Mouse (Mus musculus) heart, adult 9 months (tissue): ENCODE data around the gene Cyb5r3.

Experiments
- DNase-seq, 2 experiments: peaks; one replicate each; pipeline ENCODE4 v3.0.0; 2022; ENCODE audit warnings: low spot score in 2 of 2

The Cyb5r3 gene

DNA sequence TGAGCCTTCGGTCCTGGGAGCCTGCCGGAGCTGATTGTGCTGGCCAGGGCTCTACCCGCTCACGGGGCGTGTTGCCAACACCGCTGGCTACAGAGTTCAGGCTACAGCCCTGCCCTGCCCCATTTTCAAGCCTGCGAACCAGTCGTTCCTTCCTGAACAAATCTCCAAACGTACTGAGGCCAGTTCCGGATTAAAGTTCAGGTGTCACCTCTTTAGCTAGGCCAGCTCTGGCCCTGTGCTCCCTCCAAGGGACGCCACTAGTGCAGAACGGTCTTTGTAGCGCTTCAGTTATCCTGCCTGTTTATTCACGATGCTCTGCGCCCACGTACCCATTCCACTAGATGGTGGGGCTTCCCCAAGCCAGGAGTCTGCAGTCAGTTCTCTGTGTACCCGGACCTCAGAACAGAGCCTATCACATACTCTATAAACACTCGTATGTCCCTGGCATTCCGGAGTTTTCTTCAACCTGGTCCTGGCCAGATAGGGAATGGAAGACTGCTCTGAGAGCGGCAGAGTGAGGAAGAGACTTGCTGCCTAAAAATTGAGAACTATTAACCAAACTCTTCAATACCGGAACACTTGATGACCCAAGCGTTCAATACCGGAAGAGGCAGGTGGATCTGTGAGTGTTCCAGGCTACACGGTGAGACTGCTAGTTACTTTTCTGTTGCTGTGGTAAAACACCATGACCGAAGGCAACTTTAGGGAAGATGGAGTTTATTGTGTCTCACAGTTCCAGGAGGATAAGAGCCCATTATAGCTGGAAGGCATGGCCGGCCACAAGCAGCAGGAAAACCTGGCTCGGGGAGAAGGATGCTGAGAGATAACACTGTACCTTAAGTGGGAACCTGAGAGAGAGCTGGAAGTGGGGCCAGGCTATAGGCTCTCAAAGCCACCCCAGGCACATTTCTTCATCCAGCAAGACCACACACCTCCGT, at the start of gene Cyb5r3:
Gene Cyb5r3 (minus strand): TSS at position 101 of the 938 bp plus-strand sequence.
- peak in 1 of 2 experiments; percentile 0 for DNase-seq

DNA sequence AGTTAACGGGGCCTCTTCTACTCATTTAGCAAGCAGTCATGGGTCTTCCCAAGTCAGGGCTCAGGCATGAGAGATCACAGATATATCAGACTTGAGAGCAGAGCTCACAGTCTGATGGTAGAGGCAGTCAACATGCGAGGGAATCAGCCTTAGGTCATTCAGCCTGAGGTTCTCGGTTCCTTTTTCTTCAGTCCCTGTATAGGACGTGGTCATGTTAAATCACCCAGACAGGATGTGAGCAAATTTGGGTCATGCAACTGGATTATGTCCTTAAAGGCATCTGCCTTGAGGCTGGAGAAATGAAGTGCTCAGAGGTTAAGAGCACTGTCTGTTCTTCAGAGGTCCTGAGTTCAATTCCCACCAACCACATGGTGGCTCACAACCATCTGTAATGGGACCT, 49.3 kb upstream of the Cyb5r3 start:
- DNase-seq: peak in 1 of 2 experiments; percentile 50

DNA sequence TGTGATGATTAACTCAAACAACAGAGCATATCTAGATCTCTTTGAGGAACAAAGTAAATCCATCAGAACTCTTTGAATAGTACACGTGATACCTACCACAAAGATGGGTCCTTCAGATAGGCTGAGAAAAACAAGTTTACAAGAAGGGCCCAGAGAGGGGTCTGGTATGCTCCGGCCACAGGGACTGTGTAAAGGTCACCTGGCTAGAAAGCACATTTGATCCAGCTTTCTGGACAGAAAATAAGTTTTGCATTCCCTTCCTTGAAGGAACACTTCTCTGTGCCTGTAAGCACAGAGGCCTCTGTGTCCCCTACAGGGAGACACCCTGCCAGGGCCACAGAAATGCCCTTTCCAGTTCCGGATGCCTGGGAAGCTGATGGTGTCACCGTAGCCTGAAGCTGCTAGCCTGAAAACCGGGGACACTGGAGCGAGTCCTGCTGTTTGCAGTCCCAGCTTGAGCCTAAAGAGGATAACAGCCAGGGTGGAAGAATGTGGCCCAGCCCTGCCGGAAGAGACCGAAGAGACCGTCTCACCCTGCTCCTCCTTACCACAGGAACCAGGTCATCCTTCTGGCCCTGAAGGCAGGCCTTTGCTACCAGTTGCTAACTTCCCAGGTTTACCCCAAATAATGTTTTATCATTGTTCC, 48.1 kb upstream of the Cyb5r3 start:
- DNase-seq: no peak

DNA sequence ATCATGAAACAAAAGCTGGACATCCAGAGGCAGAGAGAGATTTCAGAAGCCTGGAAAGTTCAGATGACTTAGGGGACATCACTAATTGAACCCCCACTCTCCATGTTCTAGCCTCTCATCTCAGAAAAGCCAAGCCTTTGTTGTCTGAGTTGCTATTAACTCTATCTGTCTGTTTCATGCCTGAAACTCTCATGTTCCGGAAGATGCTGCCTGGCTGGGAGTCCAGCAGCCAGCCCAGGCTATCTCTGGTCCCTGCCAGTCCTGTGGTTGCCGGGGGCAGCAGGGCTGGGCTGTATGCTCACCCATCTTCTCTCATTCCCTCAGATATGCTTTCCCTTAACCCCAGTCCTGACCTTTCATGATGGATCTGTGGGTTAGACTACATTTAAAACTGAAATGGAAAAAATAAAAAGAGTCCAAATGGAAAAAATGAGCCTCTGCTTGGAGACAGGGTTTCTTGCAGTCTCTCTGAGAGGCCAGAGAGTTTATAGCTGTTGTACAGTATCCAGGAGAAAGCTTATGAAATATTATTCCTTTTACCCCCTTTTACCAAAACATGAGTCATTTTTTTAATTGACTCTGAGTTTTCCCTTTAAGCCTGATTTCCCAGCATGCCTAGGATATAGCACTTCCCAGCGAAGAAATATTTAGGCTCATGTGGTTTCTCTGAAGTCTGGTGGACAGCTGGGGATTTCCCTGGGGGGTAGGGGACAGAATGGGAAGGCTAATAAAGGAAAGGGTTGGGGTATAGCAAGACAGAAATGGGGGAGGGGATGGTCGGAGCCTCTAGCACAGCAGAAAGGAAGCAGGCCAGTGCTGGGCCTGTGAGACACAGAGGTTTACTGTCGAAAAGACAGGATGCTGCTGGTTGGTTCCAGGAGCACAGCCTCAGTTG, 43.2 kb upstream of the Cyb5r3 start:
- peak in 1 of 2 experiments; percentile 51 for DNase-seq

DNA sequence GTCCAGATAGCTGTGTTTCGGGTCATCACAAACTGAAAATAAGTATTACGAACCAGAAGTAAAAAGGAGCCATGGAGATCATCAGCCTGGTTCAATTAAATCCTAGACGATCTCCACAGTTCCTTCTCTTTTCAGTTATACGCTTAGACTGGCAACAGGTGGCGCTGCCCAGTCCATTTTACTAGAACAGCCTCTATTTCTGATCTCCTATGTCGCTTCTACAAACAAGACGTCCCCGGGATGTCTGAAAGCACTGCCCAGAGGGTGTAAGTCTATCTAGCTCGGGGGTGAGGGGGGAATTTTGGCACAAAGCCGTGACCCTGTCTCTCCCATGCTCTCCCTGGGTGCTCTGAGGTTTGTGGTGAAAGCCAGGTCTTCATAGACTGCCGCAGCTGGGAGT, 37.8 kb upstream of the Cyb5r3 start:
- peak; percentile 63 to 75 for DNase-seq

DNA sequence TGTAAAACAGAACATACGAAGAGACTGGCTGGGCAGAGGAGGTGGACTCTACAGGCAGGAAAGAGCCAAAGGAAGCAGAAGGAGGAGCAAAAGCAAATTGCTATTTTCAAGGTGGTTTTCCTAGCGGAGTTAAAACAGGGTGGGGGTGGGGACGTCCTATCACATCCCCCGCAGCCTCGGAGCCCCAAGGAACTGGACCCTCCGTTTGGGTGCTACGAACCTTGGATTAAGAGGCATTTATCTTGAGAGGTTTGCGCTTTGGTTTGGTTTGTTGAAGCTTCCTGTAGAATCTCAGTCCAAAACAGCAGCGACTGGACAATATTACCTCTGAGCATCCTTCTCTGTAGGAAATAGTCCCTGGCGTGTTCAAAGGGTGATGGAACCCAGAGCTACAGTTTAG, 37.3 kb upstream of the Cyb5r3 start:
- DNase-seq: no peak

DNA sequence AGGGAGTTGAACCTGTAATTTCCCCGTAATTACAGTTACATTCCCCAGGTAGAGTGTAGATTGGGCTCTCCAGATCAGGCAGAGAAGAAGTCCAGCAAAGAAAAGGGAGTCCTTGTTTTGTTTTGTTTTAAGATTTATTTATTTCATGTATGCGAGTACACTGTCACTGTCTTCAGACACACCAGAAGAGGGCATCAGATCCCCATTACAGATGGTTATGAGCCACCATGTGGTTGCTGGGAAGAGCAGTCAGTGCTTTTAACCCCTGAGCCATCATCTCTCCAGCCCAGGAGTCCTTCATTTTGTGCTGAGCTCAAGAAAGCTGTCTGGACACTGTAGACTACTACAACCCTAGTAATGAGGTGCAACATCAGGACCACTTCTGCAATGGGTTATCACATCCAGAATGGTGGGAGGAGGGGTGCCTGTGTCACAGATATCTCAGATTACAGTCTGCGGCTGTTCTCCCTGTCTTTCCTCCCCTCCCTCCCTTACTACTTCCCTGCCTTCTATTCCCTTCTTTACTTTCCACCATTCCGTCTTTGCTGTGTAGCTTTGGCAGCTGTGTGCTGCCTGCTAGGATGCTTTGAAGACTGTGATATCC, 36.8 kb upstream of the Cyb5r3 start:
- DNase-seq: no peak

DNA sequence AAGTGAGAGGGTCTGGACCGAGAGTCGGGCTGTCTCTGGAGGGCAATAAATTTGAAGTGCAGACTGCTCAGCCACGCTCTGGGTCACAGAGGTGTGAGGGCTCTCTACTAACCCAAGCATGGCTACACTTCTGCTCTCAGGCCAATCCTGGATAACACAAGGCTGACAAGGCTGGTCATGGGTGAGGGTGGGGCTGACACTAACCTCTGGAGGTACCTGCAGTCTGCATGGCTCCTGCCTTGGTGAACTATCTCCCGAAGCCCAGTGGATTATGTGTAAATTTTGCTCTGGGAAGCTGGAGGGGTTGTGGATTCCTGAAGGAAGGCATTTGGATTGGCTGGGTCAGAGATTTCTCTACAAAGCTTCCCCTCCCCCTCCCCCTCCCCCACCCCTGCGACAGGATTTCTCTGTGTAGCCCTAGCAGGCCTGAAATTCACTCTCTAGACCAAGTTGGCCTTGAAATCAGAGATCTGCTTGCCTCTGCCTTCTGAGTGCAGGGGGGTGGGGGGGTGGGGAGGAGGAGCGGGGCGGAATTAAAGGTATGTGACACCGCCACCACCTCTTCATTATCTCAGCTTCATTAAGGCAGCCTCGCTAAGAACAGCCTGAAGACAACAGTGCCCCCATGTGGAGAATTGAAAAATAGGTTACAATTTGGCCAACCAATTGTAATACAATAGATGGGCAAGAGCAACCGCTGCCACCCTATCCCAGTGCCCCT, 32.5 kb upstream of the Cyb5r3 start:
- peak in 1 of 2 experiments; percentile 69 for DNase-seq

DNA sequence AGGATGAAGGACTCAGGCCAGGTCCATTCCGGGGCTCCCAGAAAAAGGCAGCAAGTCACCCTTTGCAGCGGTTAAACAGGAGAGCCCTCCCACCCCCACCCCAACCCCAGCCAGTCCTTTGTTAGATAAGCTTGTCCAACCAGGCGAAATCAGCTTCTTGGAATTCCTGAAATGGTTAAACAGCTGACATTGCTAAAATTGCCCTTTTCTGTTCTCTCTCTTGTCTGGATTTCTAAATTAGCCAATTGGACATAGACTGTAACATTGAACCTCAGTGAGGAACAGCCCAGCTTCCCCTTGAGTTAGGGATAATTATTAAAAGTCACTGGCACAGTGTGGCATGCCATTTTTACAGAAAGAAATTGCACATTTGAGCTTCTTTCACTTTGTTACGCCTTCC, 30.0 kb upstream of the Cyb5r3 start:
- no peak for DNase-seq

DNA sequence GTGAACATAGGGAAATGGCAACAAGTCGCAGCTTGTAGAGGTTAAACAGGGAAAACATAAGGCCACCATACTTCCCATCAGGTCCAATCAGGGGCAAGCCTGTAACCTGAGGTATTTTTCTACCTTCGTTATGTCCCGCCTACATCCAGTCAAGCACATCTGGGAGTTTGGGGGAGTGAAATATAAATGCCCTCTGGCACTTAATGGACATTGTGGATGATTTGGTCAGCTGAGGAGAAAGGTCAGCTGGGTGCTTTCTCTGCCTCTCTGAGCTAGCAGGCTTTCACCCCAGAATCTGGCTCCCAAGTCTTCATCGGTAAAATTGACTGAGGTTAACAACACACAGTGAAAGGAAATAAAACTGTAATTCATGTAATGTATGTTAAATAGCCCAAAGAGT, 21.0 kb upstream of the Cyb5r3 start:
- no peak for DNase-seq

DNA sequence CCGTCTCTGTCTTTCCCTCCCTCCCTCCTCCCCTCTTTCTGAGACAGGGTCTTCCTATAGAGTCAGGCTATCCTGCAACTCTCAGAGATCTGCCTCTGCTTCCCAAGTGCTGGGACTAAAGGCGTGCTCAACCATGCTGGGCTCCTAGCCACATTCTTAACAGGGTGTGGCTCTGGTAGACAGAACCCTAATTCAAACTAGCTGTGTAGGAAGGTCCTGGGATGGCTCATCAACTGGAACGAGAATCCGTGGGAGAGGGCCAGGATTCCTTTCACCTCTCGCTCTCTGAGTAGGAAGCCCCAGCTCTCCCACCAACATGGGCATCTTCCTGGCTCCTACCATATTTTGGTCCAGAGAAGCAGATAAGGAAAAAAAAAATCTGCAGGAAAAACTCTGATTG, 10.0 kb upstream of the Cyb5r3 start:
- no peak for DNase-seq

DNA sequence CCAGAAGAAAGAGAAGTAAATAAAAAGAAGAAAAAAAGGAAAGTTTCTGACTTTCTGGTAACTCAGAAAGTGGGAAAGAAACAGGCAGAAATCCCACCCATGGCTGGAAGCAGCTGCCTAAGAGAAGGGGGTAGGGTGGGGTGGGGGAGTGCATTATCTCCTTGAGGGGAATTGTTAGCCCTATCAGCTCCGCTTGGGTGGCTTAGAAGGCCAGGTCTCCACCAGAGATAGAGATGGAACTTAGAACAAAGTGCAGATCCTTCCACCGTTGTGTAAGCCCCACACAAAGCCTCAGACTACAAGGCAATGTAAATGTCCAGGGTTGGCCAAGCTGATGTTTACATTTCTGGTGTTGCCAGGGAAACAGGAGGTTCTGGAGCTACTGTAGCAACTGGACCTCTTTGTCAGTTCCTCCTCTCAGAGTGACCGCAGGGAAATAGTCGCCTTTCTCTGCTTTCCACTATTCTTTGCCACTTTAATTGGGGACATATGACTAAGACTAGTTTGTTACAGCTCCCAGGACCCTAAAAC, 9.5 kb upstream of the Cyb5r3 start:
- no peak for DNase-seq

DNA sequence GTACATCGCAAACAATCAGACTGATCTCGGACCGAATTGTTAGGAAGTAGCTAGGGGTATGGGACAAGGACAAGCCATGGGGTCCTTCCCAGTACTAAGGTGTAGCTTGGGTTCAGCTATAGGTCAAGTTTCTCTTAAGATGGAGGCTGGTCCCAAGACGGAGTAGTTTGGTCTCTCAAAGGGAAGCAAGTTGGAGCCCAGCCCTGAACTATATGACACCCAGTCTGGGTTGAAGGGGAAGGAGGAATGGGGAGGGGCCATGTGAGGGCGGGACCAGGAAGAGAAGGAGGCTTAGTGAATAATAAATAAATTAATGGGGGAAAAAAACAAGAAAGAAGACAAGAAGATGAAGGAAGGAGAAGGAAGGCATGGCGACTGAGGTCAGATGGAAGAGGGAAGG, 7.6 kb upstream of the Cyb5r3 start:
- no peak for DNase-seq

DNA sequence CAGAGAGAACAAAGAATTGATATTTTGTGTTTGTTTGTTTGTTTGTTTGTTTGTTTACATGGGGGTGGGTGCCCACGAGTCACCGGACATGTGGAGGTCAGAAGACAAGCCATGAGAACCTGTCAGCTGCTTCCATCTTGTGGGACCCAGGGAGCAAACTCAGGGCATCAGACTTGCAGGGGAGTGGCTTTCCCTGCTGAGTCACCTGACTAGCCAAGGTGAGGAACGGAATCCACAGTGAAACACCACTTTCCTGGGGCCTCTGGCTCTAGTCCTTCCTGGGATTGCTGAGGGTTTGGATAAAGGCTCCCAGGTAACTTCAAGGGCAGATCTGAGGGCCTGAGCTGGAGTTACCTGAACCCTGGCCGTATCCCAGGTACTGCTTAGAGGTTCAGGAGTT, 4.3 kb upstream of the Cyb5r3 start:
- no peak for DNase-seq

DNA sequence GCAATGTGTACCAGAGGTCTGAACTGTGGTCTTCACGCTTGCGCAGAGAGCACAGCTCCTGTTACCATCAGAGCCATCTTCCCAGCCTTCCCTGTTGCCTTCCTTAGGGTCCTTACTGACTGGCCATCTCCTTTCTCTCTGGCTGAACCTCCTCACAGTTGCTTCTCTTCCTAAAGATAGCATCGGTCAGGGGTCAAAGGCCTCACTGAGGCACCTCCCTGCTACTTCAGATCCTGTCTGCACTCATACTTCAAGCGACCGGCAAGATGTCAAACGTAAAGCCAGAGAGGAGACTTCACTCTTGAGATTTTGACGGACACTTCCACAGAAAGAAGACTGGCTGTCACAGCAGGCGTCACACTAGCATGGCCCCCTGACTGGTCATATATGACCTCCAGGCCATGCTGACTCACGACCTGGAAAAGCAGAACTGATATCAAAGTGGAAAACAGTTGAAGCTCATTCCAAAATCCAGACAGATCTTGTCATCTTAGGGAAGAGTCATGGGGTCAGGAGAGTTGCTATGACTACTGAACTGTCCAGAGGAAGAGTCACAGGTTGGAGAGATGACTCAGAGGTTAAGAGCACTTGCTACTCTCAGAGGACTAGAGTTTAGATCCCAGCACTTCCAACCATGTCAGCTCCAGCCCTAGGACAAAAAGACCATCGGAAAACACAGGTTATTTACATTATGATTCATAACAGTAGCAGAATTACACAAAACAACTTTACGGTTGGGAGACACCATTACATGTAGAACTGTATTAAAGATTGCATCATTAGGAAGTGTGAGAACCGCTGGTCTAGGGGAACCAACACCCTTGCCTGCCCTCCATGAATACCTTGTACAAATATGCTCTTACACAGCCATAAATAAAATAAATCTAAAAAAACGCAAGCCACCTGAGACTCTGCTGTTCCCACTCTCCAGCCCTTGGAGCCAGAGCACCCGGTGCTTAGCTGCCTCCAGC, 1.8 kb upstream of the Cyb5r3 start:
- no peak for DNase-seq

DNA sequence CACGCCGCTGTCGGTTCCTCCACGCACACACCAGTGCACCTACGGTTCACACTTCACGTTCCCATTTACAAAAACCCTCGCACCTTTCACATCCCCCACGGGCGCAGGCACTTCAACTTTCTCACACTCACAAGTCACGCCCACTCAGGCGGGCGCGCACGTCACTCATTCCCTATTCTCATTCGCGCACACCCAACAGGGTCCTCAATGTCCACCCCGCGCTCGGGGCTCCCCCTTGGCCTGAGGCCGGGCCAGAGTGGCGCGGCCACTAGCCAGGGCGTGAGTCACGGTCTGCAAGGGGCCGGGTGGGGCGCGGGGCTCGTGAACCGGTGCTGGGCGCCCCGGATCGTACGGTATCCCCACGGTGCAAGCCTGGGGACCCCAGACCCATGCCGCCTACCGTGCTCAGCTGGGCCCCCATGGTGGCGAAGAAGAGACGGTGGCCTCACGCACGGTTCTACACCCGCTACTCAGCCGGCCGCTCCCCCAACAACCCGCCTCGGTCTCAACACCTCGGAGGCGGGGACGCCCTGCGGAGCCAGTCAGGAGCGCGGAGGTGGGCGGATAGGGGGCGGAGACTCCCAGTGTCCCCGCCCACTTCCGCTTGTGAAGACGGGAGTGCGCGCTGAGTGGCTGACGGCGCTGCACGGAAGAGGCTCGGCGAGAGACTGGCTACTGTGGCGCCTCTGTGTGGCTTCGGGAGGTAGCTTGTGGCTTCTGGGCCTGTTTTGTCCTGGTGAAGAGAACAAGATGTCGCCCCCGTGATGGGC, 495 bp downstream of the Cyb5r3 start:
- peak; percentile 96 to 98 for DNase-seq

DNA sequence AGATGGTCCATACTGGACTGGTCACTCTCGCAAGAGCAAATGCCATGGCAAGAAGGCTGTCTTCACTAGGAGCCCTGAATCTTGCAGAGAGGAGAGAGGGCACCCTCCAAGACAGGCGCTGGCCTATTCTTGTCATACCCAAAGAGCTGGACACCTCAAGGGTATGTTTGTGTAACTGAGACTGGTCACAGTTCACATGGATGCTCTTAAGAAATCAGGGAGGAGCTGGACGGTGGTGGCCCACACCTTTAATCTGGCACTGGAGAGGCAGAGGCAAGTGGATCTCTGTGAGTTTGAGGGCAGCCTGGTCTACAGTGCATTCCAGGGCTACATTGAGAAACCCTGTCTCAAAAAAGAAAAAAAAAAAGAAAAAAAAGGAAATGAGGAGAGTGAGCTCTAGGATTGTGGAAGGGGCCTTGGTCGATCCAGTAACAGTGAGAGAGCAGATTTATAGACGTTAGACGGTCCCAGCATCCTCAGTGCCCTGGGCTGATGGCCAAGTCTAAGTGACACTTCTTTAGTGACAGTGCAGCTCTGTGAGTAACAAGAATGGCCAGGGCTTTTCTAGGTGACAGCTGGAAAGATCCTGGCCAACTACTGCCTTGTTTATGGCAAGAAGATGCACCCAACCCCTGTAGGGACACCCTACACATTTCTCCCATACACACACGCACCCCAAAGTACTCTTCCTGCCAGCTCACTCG, 1.3 kb downstream of the Cyb5r3 start:
- no peak for DNase-seq
